Mouse (Mus musculus) limb, embryonic 14.5 days (tissue): ENCODE results near the gene Abcf2. TPM values are rescaled to one million over a fixed set of nuclear protein-coding genes. Genes with fewer than 3 reads are reported as not detected.
A peak's percentile ranks its signal among the peaks of the same experiment; 100 is the strongest.

ENCODE experiments used
- ATAC-seq: fragments of 200-750 bp; cut with Nextera tagmentation; 2 replicates; pipeline ENCODE4 v1.8.0; 2017; ENCODE audit warnings: low read depth, moderate number of reproducible peaks, moderate TSS enrichment; ENCODE audit not compliant: low FRiP score
- DNase-seq: peaks from one replicate; pipeline ENCODE4 v3.0.0-alpha.2; 2015; ENCODE audit warnings: low spot score
- H3K27ac ChIP-seq: fragments of 300-500 bp; sonication (generic); replicated peaks from 2 replicates; pipeline ENCODE4 v1.5.1; 2014; ENCODE audit warnings: low read depth, mild to moderate bottlenecking, low read length, moderate library complexity, mixed read lengths
- H3K27me3 ChIP-seq: fragments of 300-500 bp; sonication (generic); 2 replicates; pipeline ENCODE4 v1.6.1; 2014; ENCODE audit warnings: low read length, mixed read lengths; ENCODE audit not compliant: control insufficient read depth, insufficient read depth
- H3K36me3 ChIP-seq: fragments of 300-500 bp; sonication (generic); 2 replicates; pipeline ENCODE4 v1.6.1; 2014; ENCODE audit warnings: mild to moderate bottlenecking, low read length, moderate library complexity, mixed read lengths; ENCODE audit not compliant: control insufficient read depth, insufficient read depth
- H3K4me1 ChIP-seq: fragments of 300-500 bp; sonication (generic); 2 replicates; pipeline ENCODE4 v1.6.1; 2014; ENCODE audit warnings: antibody characterized with exemption, low read length, mixed read lengths; ENCODE audit not compliant: control insufficient read depth, insufficient read depth
- H3K4me2 ChIP-seq: fragments of 300-500 bp; sonication (generic); replicated peaks from 2 replicates; pipeline ENCODE4 v1.6.1; 2014; ENCODE audit warnings: low read depth, mild to moderate bottlenecking, low read length, moderate library complexity; ENCODE audit not compliant: severe bottlenecking
- H3K4me3 ChIP-seq: fragments of 300-500 bp; sonication (generic); replicated peaks from 2 replicates; pipeline ENCODE4 v1.5.1; 2014; ENCODE audit warnings: low read length
- H3K9ac ChIP-seq: fragments of 300-500 bp; sonication (generic); 2 replicates; pipeline ENCODE4 v1.6.1; 2014; ENCODE audit warnings: mild to moderate bottlenecking, low read depth, low read length, moderate library complexity; ENCODE audit not compliant: severe bottlenecking
- H3K9me3 ChIP-seq: fragments of 300-500 bp; sonication (generic); 2 replicates; pipeline ENCODE4 v1.6.1; 2016; ENCODE audit warnings: low read length; ENCODE audit not compliant: control insufficient read depth
- POLR2A ChIP-seq: fragments of 200-500 bp; IDR thresholded peaks from 2 replicates; pipeline ENCODE4 v1.8.0; 2012; ENCODE audit warnings: inconsistent platforms, mild to moderate bottlenecking, moderate library complexity, borderline replicate concordance; ENCODE audit not compliant: insufficient read depth, insufficient read length; ENCODE audit errors: extremely low read depth
- WGBS: fragments of 180-500 bp; shearing (Covaris S2); extraction: QIAGEN DNeasy Blood & Tissue Kit; methylation state at CpG from one replicate; pipeline ENCODE4 v1.1.7; 2014; 5-methylcytosine and 5-hydroxymethylcytosine counted together
- polyA plus RNA-seq, 2 experiments: library from polyadenylated mRNA; depleted of rRNA in 1 of 2; stranded (reverse) in 1 of 2; unstranded in 1 of 2; fragments of >200 nt; fragmentation: Nextera tagmentation in 1 of 2; extraction: Ambion mirVana in 1 of 2; gene quantifications; 2 replicates each; pipeline versions ENCODE4 v1.2.1 to v1.2.3; 2012 to 2014

The Abcf2 gene
- polyA plus RNA-seq, 2 experiments = 81.0 to 94.3 TPM

DNA sequence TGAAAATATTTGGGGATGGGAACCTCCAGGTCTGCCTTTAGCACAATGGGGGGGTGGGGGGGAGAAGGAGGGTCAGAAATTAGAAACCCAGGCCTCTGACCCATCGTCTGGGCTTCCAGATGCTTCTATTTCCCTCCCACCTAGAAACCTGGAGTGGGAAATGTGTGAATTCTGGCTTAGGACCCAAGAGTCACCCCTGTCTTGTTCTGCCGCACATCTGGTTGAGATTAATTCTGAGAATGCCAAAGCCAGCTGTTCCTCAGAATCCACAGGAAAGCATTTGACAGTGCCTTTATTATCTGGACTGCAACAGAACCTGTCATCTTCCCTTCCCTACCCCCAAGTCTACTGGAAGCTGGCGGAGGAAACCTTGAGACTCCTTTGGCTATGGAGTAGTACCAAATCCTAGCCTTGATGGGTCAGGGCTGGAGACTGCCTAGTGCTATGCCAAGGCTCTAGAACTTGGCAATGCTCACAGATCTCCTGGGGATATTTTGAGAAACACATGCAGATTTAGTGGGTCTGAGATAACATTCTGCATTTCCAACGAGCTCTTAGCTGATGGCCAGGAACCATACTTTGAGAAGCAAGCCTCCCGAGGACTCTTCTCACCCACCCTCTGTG lies 23.5 kb downstream of the Abcf2 start:
- 29% methylated on average over 5 of the region's 5 CpGs for WGBS
- H3K27me3 ChIP-seq = no peaks in the 10 kb centered on the region
- no peaks in the 10 kb centered on the region for H3K36me3 ChIP-seq
- H3K4me1 ChIP-seq = peaks cover 26% of the 10 kb centered on the region
- H3K9ac ChIP-seq = no peak overlapping the region
- no peak for TF ChIP-seq POLR2A
- peak; percentile 69 for DNase-seq
- H3K9me3 ChIP-seq = no peaks in the 10 kb centered on the region; the same call in 1 of the 2 replicates
- ATAC-seq = peak; percentile 49; the same call in 1 of the 2 replicates
- 0 out of 2 replicates have a peak overlapping the region, but pooled peaks have one; percentile 26 for H3K27ac ChIP-seq
- no peak overlapping the region for H3K4me3 ChIP-seq
- no peak overlapping the region for H3K4me2 ChIP-seq

- peaks cover 26% of the 10 kb centered on the region for H3K4me1 ChIP-seq
- no peak overlapping the region for H3K27ac ChIP-seq
- H3K9ac ChIP-seq = peak overlapping the region; percentile 34; the same call in 1 of the 2 replicates
- no peak for DNase-seq
- H3K36me3 ChIP-seq = no peaks in the 10 kb centered on the region
- no peak for TF ChIP-seq POLR2A
- 0 out of 2 replicates have a peak, but pooled peaks have one; percentile 4 for ATAC-seq
- H3K27me3 ChIP-seq = no peaks in the 10 kb centered on the region
- H3K4me2 ChIP-seq = peak overlapping the region; percentile 42
- WGBS = 43% methylated on average over 2 of the region's 2 CpGs
- 0 out of 2 replicates have a peak overlapping the region, but pooled peaks have one; percentile 5 for H3K4me3 ChIP-seq
- no peaks in the 10 kb centered on the region; the same call in 1 of the 2 replicates for H3K9me3 ChIP-seq
Measured at GRCm38 (mm10) chr5:24551317-24551688, 26.0 kb downstream of the Abcf2 start.

GRCm38 (mm10) chr5:24550598-24551316 lies 26.5 kb downstream of the Abcf2 start:
- Histone ChIP-seq H3K9me3 (no peaks in the 10 kb centered on the region; the same call in 1 of the 2 replicates), H3K36me3 (no peaks in the 10 kb centered on the region), H3K4me1 (peaks cover 26% of the 10 kb centered on the region), H3K27me3 (no peaks in the 10 kb centered on the region), H3K4me2 (peak overlapping the region; percentile 42), H3K27ac (no peak overlapping the region), H3K9ac (peak overlapping the region; percentile 34; the same call in 1 of the 2 replicates), H3K4me3 (0 out of 2 replicates have a peak overlapping the region, but pooled peaks have one; percentile 5)
- DNase-seq = peak; percentile 56
- no peak for TF ChIP-seq POLR2A
- peak; percentile 56; the same call in 1 of the 2 replicates for ATAC-seq
- 25% methylated on average over 21 of the region's 26 CpGs for WGBS

DNA sequence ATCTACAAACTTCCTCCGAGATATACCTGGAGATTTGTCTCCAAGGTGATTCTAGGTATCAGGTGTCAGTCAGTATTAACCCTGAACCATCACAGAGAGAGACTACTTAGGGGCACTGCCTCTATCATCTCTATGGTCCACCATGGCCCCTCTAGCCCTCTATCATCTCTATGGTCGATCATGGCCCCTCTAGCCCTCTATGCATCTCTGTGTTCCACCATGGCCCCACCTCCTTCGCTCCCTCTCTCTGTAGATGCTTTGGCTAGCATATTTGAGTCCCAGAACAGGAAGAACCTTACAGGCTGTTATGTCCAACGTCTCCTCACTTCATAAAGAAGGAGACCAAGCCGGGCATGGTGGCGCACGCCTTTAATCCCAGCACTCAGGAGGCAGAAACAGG lies 34.6 kb downstream of the Abcf2 start:
- no peak for TF ChIP-seq POLR2A
- Histone ChIP-seq H3K9me3 (no peaks in the 10 kb centered on the region), H3K4me2 (no peak overlapping the region), H3K36me3 (no peaks in the 10 kb centered on the region), H3K4me3 (no peak overlapping the region), H3K9ac (no peak overlapping the region), H3K27me3 (no peaks in the 10 kb centered on the region), H3K4me1 (peaks cover 18% of the 10 kb centered on the region), H3K27ac (no peak overlapping the region)
- DNase-seq = no peak
- ATAC-seq = no peak
- WGBS = 80% methylated on average over 7 of the region's 7 CpGs

- no peak overlapping the region for H3K4me3 ChIP-seq
- no peak overlapping the region for H3K27ac ChIP-seq
- H3K36me3 ChIP-seq = no peaks in the 10 kb centered on the region
- TF ChIP-seq POLR2A = no peak
- WGBS = 11% methylated on average over 6 of the region's 6 CpGs
- no peaks in the 10 kb centered on the region for H3K9me3 ChIP-seq
- H3K9ac ChIP-seq = no peak overlapping the region
- H3K4me1 ChIP-seq = peaks cover 18% of the 10 kb centered on the region
- peak overlapping the region; percentile 24; the same call in 1 of the 2 replicates for H3K4me2 ChIP-seq
- DNase-seq (no peak), ATAC-seq (peak; percentile 17; the same call in 1 of the 2 replicates)
- no peaks in the 10 kb centered on the region for H3K27me3 ChIP-seq
Measured at GRCm38 (mm10) chr5:24541144-24541569, 36.1 kb downstream of the Abcf2 start.
